Mouse (Mus musculus) megakaryocyte, embryonic 14.5 days (primary cell): Measurements from ENCODE around the gene Cd300c2. TPM values are rescaled to one million over a fixed set of nuclear protein-coding genes. Genes with fewer than 3 reads are reported as not detected.
"Not testable (repeated sequence)": the region's sequence is repeated elsewhere in the genome, so short reads cannot be mapped to it uniquely, and the experiment has no call there.

Source experiments
- H3K27me3 ChIP-seq: replicated peaks from 2 replicates; pipeline ENCODE3; 2012; ENCODE audit warnings: inconsistent platforms
- H3K36me3 ChIP-seq: replicated peaks from 2 replicates; pipeline ENCODE3; 2012; ENCODE audit warnings: low read length, inconsistent platforms, mixed read lengths
- H3K4me1 ChIP-seq: 2 replicates; pipeline ENCODE4 v1.6.1; 2012; ENCODE audit warnings: inconsistent platforms
- H3K4me3 ChIP-seq: replicated peaks from 2 replicates; pipeline ENCODE3; 2012; ENCODE audit warnings: moderate library complexity, mild to moderate bottlenecking, inconsistent platforms
- H3K9me3 ChIP-seq: 2 replicates; pipeline ENCODE4 v1.6.1; 2012; ENCODE audit warnings: inconsistent platforms
- FLI1 ChIP-seq: IDR thresholded peaks from 2 replicates; pipeline ENCODE4 v1.6.1; 2012; ENCODE audit warnings: low read length, inconsistent platforms, mixed read lengths
- GATA1 ChIP-seq: IDR thresholded peaks from 3 replicates; pipeline ENCODE4 v1.6.1; 2012; ENCODE audit warnings: mixed read lengths, low read length, inconsistent platforms, borderline replicate concordance
- polyA plus RNA-seq: library from polyadenylated mRNA; stranded (reverse); fragments of >175 nt; gene quantifications from 2 replicates; pipeline ENCODE4 v1.2.3, GENCODE M21; 2012; ENCODE audit warnings: low replicate concordance; ENCODE audit not compliant: insufficient read depth

The Cd300c2 gene
- 3.5 TPM in 1 of 2 replicates, not detected in the other for polyA plus RNA-seq

GRCm38 (mm10) chr11:115001474-115002040 lies at the start of gene Cd300c2:
Cd300c2 (minus strand) TSS chr11:115001880.
- peaks cover 7% of the 10 kb centered on the region; the same call in 1 of the 2 replicates for H3K9me3 ChIP-seq
- no peaks in the 10 kb centered on the region for H3K36me3 ChIP-seq
- peaks cover 49% of the 10 kb centered on the region for H3K4me1 ChIP-seq
- H3K27me3 ChIP-seq = peaks cover 64% of the 10 kb centered on the region
- TF ChIP-seq GATA1 = no peak
- TF ChIP-seq FLI1 = no peak
- H3K4me3 ChIP-seq = peak within 1 kb of the TSS; percentile 79

- no peaks in the 10 kb centered on the region for H3K36me3 ChIP-seq
- no peak overlapping the region for H3K4me3 ChIP-seq
- peaks cover 25% of the 10 kb centered on the region for H3K27me3 ChIP-seq
- H3K9me3 ChIP-seq = no peaks in the 10 kb centered on the region
- peaks cover 2% of the 10 kb centered on the region; the same call in 1 of the 2 replicates for H3K4me1 ChIP-seq
- TF ChIP-seq GATA1 (no peak), FLI1 (no peak)
These were observed 47.7 kb upstream of the Cd300c2 start for GRCm38 (mm10) chr11:115049282-115049895.

- Histone ChIP-seq H3K4me1 (peaks cover 2% of the 10 kb centered on the region; the same call in 1 of the 2 replicates), H3K36me3 (no peaks in the 10 kb centered on the region), H3K27me3 (peaks cover 19% of the 10 kb centered on the region), H3K9me3 (no peaks in the 10 kb centered on the region), H3K4me3 (no peak within 1 kb of the TSS)
- TF ChIP-seq GATA1 (no peak), FLI1 (no peak)
These were observed 46.6 kb upstream of the Cd300c2 start, which contains the start of gene Cd300ld3 for GRCm38 (mm10) chr11:115048259-115048658. Cd300ld3 (minus strand) TSS chr11:115048409.

GRCm38 (mm10) chr11:115037669-115038068 lies 36.0 kb upstream of the Cd300c2 start, which contains the start of gene Cd300ld5:
Cd300ld5 (minus strand) TSS chr11:115037769.
- H3K4me1 ChIP-seq, H3K36me3 ChIP-seq, H3K9me3 ChIP-seq, H3K27me3 ChIP-seq, H3K4me3 ChIP-seq: not testable (repeated sequence)

GRCm38 (mm10) chr11:115026912-115027311 lies 25.2 kb upstream of the Cd300c2 start, which contains the start of gene Cd300ld4:
Cd300ld4 (minus strand) TSS chr11:115027012.
- not testable (repeated sequence) for H3K36me3 ChIP-seq, H3K4me3 ChIP-seq, H3K4me1 ChIP-seq, H3K27me3 ChIP-seq, H3K9me3 ChIP-seq

- not testable (repeated sequence) for H3K27me3 ChIP-seq, H3K4me1 ChIP-seq, H3K9me3 ChIP-seq, H3K4me3 ChIP-seq, H3K36me3 ChIP-seq
These were observed 14.4 kb upstream of the Cd300c2 start, which contains the start of gene Cd300ld2 for GRCm38 (mm10) chr11:115016093-115016492. Cd300ld2 (minus strand) TSS chr11:115016193.

GRCm38 (mm10) chr11:115004070-115004469 lies 2.4 kb upstream of the Cd300c2 start:
- TF ChIP-seq GATA1 = no peak
- no peak for TF ChIP-seq FLI1
- peaks cover 55% of the 10 kb centered on the region for H3K27me3 ChIP-seq
- peaks cover 37% of the 10 kb centered on the region for H3K4me1 ChIP-seq
- peaks cover 7% of the 10 kb centered on the region; the same call in 1 of the 2 replicates for H3K9me3 ChIP-seq
- peak overlapping the region; percentile 72 for H3K4me3 ChIP-seq
- H3K36me3 ChIP-seq = no peaks in the 10 kb centered on the region

GRCm38 (mm10) chr11:114989793-114990192 lies 11.9 kb downstream of the Cd300c2 start, which contains the start of gene Cd300ld:
Cd300ld (minus strand) TSS chr11:114989922.
- Histone ChIP-seq H3K27me3 (peaks cover 21% of the 10 kb centered on the region), H3K36me3 (no peaks in the 10 kb centered on the region), H3K9me3 (no peaks in the 10 kb centered on the region), H3K4me1 (peaks cover 13% of the 10 kb centered on the region), H3K4me3 (peak within 1 kb of the TSS; percentile 15)
- TF ChIP-seq GATA1 (no peak), FLI1 (no peak)

GRCm38 (mm10) chr11:114981866-114982265 lies 19.8 kb downstream of the Cd300c2 start:
- TF ChIP-seq FLI1 = no peak
- TF ChIP-seq GATA1 = no peak
- no peaks in the 10 kb centered on the region for H3K27me3 ChIP-seq
- H3K4me3 ChIP-seq = peak overlapping the region; percentile 28

GRCm38 (mm10) chr11:114972726-114973125 lies 29.0 kb downstream of the Cd300c2 start:
- no peak overlapping the region for H3K4me3 ChIP-seq

More at GRCm38 (mm10) chr11:114981866-114982265, 19.8 kb downstream of the Cd300c2 start:
- H3K9me3 ChIP-seq = no peaks in the 10 kb centered on the region
- H3K36me3 ChIP-seq = no peaks in the 10 kb centered on the region
- H3K4me1 ChIP-seq = peaks cover 30% of the 10 kb centered on the region

GRCm38 (mm10) chr11:114968752-114969207 lies 32.9 kb downstream of the Cd300c2 start, which contains the start of gene Cd300c:
Cd300c (minus strand) TSS chr11:114969157.
- TF ChIP-seq FLI1 (no peak), GATA1 (no peak)
- H3K9me3 ChIP-seq = no peaks in the 10 kb centered on the region
- no peaks in the 10 kb centered on the region for H3K27me3 ChIP-seq
- no peaks in the 10 kb centered on the region for H3K36me3 ChIP-seq
- H3K4me3 ChIP-seq = no peak within 1 kb of the TSS
- H3K4me1 ChIP-seq = peaks cover 30% of the 10 kb centered on the region

More at GRCm38 (mm10) chr11:114972726-114973125, 29.0 kb downstream of the Cd300c2 start:
- H3K36me3 ChIP-seq = no peaks in the 10 kb centered on the region
- TF ChIP-seq FLI1 (no peak), GATA1 (no peak)
- no peaks in the 10 kb centered on the region for H3K27me3 ChIP-seq
- H3K4me1 ChIP-seq = peaks cover 14% of the 10 kb centered on the region
- H3K9me3 ChIP-seq = no peaks in the 10 kb centered on the region
